Mouse (Mus musculus): ENCODE results near the gene Galr3. TPM values are rescaled to one million over a fixed set of nuclear protein-coding genes. Genes with fewer than 3 reads are reported as not detected.

The Galr3 gene
- total RNA-seq, 2 experiments from 2014 or later, result not detected

DNA sequence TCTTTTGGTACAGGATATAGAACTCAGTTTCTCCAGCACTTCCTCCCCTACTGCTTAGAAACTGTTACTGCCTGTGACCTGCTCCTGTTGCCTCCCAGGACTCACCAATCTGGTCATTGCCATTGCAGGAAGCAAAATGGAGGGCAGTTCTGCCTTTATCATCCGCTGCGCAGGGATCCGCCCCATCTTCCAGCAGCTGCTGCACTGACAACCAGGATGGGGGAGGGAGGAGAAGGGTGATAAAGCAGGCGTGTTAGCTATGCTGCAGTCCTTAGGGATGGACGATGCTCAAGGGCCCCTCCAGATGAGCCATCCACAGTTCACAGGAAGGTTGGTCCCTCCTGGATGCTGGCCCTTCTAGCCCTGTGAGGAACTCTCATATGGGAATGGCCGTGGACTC lies 16.2 kb downstream of the Galr3 start:
- DNase-seq, result no peak

DNA sequence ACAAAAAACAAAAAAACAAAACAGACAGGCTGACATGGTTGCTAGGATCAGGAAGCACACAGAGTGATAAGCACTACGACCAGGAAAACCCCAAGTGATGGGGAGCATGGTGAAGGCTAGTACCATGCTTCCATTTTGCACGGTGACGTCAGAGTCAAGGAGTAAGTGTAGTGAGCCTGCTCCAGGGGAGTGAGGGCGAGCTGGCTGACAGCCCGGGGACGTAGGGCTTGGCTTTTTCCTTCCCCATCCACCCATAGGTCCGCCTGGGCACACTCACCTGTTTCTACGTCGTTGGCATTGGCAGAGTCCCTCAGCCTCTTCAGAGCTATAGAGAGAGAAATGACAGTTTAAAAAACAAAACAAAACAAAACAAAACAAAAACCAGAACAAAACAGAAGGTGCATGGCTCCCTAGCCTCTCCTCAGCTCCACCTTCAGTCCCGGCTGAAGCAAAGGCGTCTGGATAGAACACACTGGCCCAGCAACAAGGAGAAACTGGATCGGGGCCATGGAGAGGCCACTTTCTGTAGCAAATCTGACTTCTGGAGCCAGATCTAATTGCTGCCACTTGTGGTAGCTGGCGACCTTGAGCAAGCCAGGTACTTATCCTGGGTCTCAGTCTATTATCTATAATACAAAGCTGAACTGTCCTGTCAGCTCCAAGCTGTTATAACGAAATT lies 19.3 kb downstream of the Galr3 start:
- no peak for DNase-seq

DNA sequence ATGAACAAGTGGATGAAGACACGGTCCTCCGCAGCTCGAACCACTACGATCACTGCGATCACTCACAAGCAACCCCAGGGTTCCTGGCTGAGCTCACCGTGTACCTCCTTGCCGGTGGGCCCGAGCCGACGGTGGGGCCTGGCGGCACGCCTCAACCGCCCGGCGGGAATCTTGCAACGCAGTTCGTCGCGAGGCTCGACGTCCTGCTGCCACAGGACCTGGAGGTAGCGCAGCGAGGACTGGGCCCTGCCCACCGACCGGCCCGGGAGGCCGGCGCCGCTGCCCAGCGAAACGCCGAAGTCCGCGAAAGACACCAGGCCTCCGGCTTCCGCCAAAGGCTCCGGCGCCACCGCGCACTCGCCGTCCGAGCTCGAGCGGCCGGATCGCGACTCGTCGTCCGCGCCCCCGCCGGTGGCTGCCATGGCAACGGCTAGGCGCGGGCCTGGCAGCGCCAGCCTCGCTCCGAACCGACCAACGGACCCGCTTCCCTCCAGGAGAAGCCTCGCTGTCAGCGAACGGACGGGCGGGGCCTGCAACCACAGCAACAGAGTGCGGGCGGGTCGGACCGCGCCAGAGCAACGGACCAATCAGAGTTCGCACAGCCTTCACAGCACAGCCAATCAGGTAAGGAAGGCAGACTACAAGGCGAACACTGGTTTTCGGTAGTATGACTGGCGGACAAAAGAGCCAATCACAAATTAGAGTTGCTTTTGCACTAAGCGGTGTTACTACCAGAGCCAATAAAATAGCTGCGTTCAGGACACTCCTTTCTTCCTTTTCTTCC lies 20.9 kb downstream of the Galr3 start, which contains the start of gene Ankrd54:
Gene Ankrd54 (minus strand): TSS at position 518 of the 784 bp plus-strand sequence.
- DNase-seq, result peak; percentile 98 to 100

DNA sequence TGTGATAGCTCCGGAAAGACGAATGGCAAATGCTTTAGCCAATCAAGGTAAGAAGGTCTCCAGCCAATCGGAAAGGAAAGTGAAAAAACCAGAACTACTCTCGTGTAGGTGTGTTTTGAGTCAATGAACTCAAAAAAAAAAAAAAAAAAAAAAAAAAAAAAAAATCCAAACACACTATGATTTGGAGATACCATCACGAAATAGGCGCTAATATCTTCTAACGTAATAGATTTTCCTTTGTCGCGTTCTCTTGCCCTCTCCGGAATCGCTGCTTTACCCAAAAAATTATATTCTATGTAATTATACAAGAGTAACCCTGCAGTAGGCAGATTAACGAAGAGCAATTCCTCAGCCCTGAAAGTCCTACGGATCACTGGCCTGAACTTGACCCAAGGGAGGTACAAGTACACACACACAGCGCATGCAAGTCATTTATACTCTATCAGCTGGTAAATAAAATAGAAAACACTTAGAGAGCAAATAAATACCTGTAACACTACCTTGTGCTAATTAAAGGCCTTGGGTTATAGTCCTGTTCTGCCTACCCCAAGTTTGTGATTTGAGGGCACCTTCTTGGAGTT lies 21.6 kb downstream of the Galr3 start:
- no peak for DNase-seq

DNA sequence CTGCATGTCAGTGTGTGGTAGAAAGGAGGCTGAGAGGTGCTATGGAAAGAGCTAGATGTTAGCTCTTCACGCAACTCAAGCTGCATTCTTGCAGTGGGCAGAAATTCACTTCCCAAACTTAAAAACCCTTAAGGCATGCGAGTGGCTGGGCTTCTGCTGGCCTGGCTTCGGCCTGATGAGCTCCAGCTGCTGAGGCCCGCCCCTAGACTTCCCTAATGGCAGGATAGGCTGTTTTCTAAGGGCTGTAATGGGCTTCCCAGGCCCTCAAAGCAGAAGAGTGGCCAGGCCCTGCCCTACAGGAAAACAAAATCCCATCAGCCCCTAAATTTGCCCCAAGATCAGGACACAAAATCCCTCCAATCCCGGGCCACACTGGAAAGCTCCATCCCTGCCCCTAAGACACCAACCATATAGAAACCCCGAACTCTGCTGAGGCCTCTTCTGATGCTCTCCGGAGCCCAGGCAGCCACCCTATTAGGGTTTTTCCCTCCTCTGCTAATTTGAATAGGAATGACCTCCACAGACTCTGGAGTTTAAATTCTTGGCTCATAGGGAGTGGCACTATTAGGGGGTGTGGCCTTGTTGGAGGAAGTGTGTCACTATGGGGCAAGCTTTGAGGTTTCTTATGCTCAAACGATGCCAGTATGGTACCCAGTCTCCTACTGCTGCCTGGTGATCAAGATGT lies 23.5 kb downstream of the Galr3 start:
- DNase-seq, result no peak

DNA sequence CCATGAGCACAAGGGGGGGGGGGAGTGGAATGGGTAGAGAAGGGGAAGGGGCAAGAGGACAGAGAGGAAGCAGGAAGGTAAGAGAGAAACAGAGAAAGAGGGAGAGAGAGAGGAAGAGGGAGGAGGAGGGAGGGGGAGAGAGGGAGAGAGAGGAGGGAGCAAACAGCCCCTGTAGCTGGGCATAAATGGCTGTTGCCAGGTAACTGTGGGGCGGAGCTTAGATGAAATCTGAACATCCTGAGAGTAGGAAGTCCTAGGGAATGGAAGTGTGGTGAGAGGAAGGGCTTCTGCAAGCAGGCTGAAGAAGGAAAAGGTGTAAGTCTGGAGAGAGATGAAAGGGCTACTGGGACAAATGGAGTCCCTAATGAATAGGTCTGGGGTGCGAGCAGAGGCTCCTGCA lies 24.6 kb downstream of the Galr3 start:
- DNase-seq, result no peak

DNA sequence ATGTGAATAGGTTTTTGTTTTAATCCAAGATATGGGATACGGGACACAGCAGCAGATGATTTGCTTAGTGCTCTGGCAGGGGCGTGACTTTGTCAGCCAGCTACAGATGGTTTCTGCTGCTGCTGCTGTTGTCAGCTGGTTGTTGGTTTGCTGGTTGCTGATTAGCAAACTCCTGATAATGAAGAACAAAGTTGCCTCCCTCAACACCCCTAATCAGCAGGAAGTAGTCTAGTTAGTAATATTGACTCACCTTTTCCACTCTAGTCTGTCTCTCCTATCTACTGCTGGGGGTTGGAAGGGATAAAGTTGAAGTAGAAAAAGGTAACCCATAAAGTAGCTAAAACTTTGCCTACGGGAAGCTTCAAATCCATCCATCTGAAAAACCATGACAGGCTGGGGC lies 25.9 kb downstream of the Galr3 start:
- DNase-seq, result no peak

DNA sequence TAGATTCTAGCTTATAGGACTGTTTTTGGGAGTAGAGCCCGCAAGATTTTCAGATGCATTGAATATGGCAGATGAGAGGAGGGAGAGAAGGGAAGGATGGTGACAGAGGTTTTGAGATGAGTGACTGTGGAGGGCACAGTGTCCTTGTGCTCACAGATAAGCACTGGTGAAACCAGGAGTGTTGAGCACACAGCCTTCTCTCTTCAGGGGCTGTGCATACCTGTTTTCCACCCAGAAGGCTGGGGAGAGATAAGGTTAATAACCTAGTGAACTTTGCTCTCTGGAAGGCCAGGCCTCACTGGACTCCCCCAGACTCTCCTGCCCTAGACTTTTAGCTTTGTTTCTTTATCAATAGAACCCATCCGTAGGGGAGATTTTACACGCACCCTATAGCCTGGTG lies 26.7 kb downstream of the Galr3 start:
- DNase-seq, result no peak

DNA sequence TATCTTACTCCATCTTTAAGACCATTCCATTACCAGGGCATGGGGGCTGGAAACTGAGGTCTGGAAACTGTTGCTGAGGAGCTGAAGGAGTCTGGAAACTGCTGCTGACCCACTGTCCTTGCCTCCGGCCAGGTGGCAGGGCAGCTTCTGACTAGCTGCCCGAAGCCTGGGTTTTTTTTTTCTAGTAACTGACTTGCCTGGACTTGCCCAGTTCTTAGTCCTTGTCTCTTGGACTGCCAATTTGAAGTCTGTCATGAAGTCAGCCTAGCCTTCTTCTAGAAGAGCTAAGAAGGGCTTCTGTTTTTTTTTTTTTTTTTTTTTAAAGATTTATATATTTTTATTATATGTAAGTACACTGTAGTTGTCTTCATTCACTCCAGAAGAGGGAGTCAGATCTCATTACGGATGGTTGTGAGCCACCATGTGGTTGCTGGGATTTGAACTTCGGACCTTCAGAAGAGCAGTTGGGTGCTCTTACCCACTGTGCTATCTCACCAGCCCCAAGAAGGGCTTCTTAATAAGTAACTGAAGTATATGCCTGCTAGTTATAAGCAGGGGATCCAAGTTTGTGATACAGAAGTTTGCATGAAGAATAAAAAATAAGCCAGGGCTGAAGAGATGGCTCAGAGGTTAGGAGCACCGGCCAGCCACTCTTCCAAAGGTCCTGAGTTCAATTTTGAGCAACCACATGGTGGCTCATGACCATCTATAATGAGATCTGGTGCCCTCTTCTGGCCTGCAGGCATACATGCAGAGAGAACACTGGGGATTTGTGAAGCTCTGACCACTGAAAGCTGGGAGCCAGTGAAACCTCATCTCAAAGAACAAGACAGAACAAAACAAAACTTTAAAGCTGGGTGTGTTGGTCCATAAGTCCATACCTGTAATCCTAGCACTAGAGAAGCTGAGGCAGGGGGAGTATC lies 29.7 kb downstream of the Galr3 start:
- peak; percentile 54 to 60 for DNase-seq

DNA sequence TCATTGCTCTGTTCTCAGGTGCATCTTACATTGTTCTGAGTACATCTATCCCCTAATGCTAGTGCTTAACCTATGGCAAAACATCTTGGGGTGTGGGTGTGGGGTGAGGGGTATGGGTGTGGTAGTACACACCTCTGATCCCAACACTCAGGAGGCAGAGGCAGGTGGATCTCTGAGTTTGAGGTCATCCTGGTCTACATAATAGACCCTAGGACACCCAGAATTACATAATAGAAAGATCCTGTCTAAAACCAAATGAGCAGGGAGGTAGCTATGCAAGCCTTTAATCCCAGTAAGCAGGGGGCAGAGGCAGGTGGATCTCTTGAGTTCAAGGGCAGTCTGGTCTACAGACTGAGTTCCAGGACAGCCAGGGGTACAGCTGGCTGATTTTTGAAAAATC lies 32.1 kb downstream of the Galr3 start:
- DNase-seq, result no peak

DNA sequence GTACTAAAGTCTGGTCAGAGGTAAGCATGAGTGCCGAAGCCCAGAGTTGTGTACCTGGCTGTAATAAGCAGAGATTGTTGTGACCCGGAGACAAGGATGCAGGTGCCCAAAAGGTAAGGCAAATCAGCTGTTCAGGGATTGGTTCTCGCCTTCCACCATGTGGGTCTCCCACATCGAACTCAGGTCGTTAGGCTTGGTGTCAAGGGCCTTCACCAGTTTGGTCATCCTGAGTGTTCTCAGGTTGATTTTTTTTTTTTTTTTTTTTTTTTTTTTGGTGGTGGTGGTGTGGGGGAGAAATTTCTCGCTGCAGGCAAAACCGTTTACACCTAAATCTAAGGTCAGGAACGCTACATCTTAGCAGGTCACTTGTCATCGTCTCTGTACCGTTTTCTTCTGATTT lies 32.8 kb downstream of the Galr3 start:
- no peak for DNase-seq

DNA sequence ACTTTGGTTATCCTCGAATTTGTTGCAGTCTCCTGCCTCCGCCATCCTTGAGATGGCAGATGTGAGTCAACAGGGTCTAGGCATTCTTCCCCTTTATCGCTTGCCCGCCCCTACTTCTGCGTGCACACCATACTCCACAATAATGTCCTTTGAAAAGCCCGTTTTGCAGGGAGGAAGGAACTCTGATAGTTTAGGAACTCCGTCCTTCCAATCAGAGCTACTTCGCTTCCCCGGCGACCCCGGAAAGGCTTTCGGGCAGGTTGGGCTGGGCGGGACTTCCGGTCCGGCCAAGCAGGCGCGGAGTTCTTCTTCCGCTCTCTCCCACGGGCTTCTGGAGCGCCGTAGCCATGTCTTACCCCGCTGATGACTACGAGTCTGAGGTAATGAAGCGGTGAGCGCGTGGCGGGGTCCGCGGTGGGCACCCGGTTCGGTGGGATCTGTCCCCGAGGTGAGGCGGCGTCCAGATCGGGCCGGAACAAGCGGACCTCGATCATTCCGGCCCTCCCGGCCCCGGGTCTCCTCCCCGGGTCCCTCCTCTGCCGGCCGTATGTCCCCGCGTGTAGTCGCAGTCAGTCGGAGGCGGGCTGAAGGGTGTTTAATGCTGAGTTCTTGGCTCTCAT lies 33.3 kb downstream of the Galr3 start, which contains the start of gene Eif3l:
Gene Eif3l (plus strand): TSS at position 267 of the 620 bp plus-strand sequence.
- peak; percentile 92 to 94 for DNase-seq

DNA sequence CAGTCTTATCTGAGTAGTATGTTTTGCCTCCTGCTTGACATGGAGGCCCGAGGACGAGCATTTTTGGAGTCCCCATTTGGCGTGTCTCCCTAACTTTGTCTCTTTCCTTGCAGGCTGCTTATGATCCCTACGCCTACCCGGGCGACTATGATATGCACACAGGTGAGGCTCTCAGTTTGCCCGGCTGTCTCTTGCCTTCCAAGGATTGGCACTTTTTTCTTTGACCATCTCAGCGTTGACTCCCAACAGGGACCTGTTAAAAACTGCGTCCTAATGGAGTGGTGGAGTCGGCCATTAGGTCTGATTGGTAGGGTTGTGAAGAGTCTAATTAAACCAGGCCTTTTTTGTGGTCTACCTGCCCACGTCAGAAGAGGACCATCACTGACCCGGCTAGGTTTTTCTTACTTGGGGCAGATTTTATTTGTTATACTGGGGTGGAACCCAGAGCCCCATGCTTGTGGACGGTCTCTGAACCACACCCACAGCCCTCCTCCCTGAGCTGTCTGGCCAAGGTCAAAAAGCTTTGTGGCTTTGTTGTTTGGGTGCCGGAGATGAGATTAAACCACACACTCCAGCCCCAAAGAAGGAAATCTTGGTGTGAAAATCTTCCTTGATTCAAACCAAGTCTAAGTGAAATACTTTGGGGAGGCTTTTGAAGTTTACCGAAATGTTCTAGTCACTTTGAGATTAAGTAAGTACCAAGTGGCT lies 34.1 kb downstream of the Galr3 start:
- DNase-seq, result no peak

DNA sequence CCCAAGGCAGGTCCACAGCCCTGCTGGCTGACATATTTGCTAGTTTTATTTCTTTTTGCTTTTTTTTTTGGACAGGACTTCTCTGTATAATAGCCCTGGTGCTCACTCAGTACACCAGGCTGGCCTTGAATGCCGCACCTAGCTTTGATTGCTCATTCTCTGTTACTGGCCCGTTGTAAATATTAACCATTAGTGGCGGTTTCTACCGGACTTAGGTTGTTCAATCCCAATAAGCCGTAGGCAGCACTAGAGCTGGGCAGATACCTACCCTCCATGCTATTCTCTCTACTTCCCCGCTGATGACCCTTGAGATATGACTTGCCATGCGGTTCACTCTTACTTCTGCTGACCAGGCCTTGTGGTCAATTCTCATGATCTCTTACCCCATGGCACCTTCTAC lies 37.9 kb downstream of the Galr3 start:
- no peak for DNase-seq

DNA sequence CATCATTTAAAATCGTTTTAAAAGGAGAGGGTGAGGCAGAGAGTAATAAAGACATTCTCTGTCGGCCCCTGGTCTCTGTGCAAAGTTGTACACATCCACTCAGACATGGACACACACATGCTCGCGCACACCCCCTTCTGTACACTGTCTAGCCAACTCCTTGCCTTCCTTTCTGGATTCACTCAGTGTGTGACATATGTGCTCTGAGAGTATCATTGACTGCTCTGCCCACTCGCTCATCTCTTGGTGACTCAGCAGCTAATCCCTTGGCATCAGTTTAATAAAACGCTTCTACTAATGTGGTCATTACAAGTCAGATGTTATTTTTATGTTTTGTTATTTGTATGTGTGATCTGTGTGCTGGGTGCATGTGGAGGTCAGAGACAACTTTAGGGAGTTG lies 50.6 kb downstream of the Galr3 start:
- DNase-seq, result no peak

Small RNA genes within 50 kb of the gene (microRNA-seq; reads per million reads assigned to microRNA genes)
- 1.1 to 2.4 reads per million in 2 experiments for gene Mir6956

Other genes with a start within 250 kb of the Galr3 start
- 10 to 100 TPM; 14.1 to 14.5 TPM for gene Card10, start 238.8 kb upstream of the Galr3 start, total RNA-seq (2021)
- gene Cdc42ep1, start 199.3 kb upstream of the Galr3 start, total RNA-seq (2021), result 10 to 100 TPM; 26.3 to 27.9 TPM
- gene Lgals2, start 186.4 kb upstream of the Galr3 start, total RNA-seq (2021), result not detected
- gene Gga1, start 164.7 kb upstream of the Galr3 start, total RNA-seq (2021), result 10 to 100 TPM; 40.3 to 45.2 TPM
- gene Gm49510, start 142.2 kb upstream of the Galr3 start, total RNA-seq (2021), result under 1 TPM; 0.10 to 0.27 TPM
- 1 to 10 TPM; 3.5 to 7.1 TPM for gene Sh3bp1, start 142.1 kb upstream of the Galr3 start, total RNA-seq (2021)
- gene Pdxp, start 128.0 kb upstream of the Galr3 start, total RNA-seq (2021), result under 1 TPM; 0.62 to 0.64 TPM
- gene Lgals1, start 115.2 kb upstream of the Galr3 start, total RNA-seq (2021), result 100 to 1,000 TPM; 185 to 222 TPM
- 10 to 100 TPM; 15.7 to 19.1 TPM for gene Nol12, start 107.0 kb upstream of the Galr3 start, total RNA-seq (2021)
- gene Triobp, start 94.2 kb upstream of the Galr3 start, total RNA-seq (2021), result 10 to 100 TPM; 25.5 to 30.2 TPM
- 10 to 100 TPM; 62.5 to 70.0 TPM for gene H1f0, start 13.4 kb upstream of the Galr3 start, total RNA-seq (2021)
- gene Ankrd54, start 21.0 kb downstream of the Galr3 start, total RNA-seq (2021), result 1 to 10 TPM; 7.2 to 8.6 TPM
- 10 to 100 TPM; 70.4 to 73.8 TPM for gene Eif3l, start 33.3 kb downstream of the Galr3 start, total RNA-seq (2021)
- gene Micall1, start 67.0 kb downstream of the Galr3 start, total RNA-seq (2021), result 10 to 100 TPM; 38.5 to 44.1 TPM
- 100 to 1,000 TPM; 135 TPM for gene Polr2f, start 99.1 kb downstream of the Galr3 start, total RNA-seq (2021)
- 1 to 10 TPM in 1 of 2 experiments, under 1 TPM in 1; 0.89 to 3.4 TPM for gene 1700088E04Rik, start 99.4 kb downstream of the Galr3 start, total RNA-seq (2021)
- gene Sox10, start 123.4 kb downstream of the Galr3 start, total RNA-seq (2021), result 1 to 10 TPM; 1.4 TPM
- gene Pick1, start 187.3 kb downstream of the Galr3 start, total RNA-seq (2021), result 10 to 100 TPM; 22.4 to 22.8 TPM
- gene Gm49486, start 187.5 kb downstream of the Galr3 start, total RNA-seq (2021), result 1 to 10 TPM; 1.2 to 1.3 TPM
- under 1 TPM; 0.50 to 0.64 TPM for gene Slc16a8, start 212.9 kb downstream of the Galr3 start, total RNA-seq (2021)
- under 1 TPM; 0.13 to 0.25 TPM for gene Baiap2l2, start 243.7 kb downstream of the Galr3 start, total RNA-seq (2021)